Mouse (Mus musculus): Measurements from ENCODE around the gene Chchd2. TPM values are rescaled to one million over a fixed set of nuclear protein-coding genes. Genes with fewer than 3 reads are reported as not detected.

The Chchd2 gene
- polyA plus RNA-seq (2015; fragmentation: Nextera tagmentation; extraction: Ambion mirVana), result 800 and 813 TPM in 2 replicates

DNA sequence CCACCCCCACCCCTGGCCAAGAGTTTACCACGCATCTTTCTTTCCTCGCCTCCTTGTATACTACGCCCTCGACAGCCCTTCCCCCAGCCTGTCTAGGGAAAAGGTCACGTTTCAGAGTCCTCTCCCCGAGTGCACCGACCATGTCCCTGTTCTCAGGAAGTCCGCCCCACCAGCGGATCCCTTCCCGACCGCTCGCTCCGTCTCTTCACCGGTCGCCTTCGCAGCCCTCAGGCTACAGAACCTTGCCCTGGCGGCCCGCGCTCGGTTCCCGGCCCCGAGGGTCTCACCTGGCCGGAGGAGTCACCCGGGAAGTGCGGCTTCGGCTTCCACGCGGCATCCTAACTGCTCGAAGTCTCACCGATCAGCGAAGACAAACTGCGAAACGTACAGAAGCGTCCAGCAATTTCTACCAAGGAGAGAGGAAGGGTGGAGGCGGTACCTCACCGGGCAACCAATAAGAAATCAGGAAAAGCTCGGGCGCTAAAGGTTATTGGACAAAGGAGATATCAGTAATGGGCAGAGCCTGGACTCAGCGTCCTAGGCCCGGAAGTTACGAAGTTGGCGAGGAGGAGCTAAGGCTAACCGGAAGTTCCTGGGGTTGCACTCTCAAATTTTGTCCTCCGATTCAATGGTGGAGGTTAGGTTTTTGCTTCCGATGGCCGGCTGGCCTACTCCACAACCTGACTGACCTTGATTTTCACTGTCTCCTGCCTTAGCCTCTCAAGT lies at the start of gene Chchd2:
Gene Chchd2 (minus strand): TSS at position 560 of the 726 bp plus-strand sequence.
- H3K27me3 ChIP-seq (ENCODE audit: control insufficient read depth, insufficient read depth, low read length), result no peaks in the 10 kb centered on the region

DNA sequence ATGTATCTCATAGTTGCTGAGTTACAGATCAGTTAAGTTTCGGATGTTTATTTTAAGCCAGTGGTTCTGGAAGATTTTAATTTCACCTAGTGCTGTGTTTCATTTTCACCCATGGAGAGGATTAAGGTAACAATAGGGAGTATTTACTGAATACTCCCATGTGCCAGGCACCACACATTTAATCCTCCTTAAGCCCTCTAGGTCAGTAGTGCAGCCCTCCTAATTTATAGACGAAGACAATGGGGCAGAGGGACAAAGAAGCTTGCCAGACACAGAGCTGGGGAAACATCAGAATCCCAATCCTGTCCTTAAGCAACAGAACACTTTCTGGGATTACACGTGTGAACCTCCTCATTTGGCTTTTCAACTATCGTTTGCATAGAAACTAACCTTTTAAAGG lies 49.7 kb upstream of the Chchd2 start:
- Histone ChIP-seq H3K27me3 (ENCODE audit: control insufficient read depth, insufficient read depth, low read length) (no peaks in the 10 kb centered on the region), H3K9ac (ENCODE audit: low read length) (no peak overlapping the region), H3K27ac (ENCODE audit: low read length) (no peak overlapping the region), H3K36me3 (ENCODE audit: control insufficient read depth, insufficient read depth, low read length) (no peaks in the 10 kb centered on the region), H3K9me3 (replicated peaks; ENCODE audit: control insufficient read depth, low read length) (no peaks in the 10 kb centered on the region), H3K4me3 (replicated peaks; ENCODE audit: low read length) (no peak overlapping the region), H3K4me1 (ENCODE audit: control insufficient read depth, insufficient read depth, low read length) (no peaks in the 10 kb centered on the region), H3K4me2 (ENCODE audit: low read depth, low read length) (no peak overlapping the region)
- 54% methylated on average over 4 of the region's 4 CpGs for WGBS
- ATAC-seq (ENCODE audit: insufficient read depth, low FRiP score), result no peak

More for the DNA sequence above, at the start of gene Chchd2:
- Histone ChIP-seq H3K9ac (ENCODE audit: low read length) (peak within 1 kb of the TSS; percentile 87), H3K4me3 (replicated peaks; ENCODE audit: low read length) (peak within 1 kb of the TSS; percentile 85), H3K4me1 (ENCODE audit: control insufficient read depth, insufficient read depth, low read length) (peaks cover 9% of the 10 kb centered on the region; the same call in 1 of the 2 replicates), H3K9me3 (replicated peaks; ENCODE audit: control insufficient read depth, low read length) (no peaks in the 10 kb centered on the region), H3K36me3 (ENCODE audit: control insufficient read depth, insufficient read depth, low read length) (peaks cover 9% of the 10 kb centered on the region; the same call in 1 of the 2 replicates), H3K27ac (ENCODE audit: low read length) (peak within 1 kb of the TSS; percentile 97), H3K4me2 (ENCODE audit: low read depth, low read length) (peak within 1 kb of the TSS; percentile 92)
- peak; percentile 100 for ATAC-seq (ENCODE audit: insufficient read depth, low FRiP score)
- under 1% methylated on average over 46 of the region's 46 CpGs for WGBS

DNA sequence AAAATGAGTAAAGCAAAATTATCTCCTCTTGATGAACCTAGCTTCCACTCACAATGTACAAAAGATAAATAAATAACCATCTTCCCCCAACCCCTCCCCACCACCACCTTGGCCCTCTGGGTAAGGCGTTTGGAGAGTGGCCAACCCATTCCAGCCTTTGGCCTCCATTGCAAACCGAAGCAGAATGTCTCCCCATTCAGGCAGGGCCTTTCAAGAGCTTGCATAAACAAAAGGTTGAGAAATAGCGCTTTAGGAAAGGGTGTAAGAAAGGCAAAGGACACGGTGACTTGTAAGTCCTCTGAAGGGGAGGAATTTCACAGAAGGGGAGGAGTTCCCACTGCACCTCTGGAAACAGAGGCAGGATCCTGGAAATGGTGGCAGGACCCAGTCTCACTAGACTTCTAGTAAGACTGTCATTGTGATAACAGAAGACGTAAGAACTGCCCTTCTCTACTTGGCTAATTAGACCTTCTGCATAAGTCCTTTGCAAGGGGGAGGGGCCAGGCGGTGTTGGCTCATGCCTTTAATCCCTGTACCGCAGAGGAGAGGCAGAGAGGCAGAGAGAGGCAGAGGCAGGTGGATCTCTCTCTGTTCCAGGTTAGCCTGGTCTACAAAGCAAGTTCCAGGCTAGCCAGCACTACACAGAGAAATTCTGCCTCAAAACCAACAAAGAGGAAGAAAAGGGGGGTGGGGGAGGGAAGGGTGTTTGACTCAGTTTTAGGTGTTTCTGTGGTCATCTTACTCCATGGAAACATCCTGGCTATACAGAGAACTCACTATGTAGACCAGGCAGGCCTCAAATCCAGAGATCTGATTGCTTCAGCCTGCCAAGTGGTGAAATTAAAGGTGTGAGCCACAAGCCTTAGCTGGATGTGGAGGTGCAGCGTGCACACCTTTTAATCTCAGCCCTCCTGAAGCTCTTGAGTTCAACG lies 42.9 kb upstream of the Chchd2 start:
- no peaks in the 10 kb centered on the region for H3K4me1 ChIP-seq (ENCODE audit: control insufficient read depth, insufficient read depth, low read length)
- no peaks in the 10 kb centered on the region for H3K27me3 ChIP-seq (ENCODE audit: control insufficient read depth, insufficient read depth, low read length)
- no peaks in the 10 kb centered on the region for H3K36me3 ChIP-seq (ENCODE audit: control insufficient read depth, insufficient read depth, low read length)
- H3K4me2 ChIP-seq (ENCODE audit: low read depth, low read length), result no peak overlapping the region
- no peaks in the 10 kb centered on the region for H3K9me3 ChIP-seq (replicated peaks; ENCODE audit: control insufficient read depth, low read length)
- H3K9ac ChIP-seq (ENCODE audit: low read length), result no peak overlapping the region
- 34% methylated on average over 9 of the region's 9 CpGs for WGBS
- no peak overlapping the region for H3K27ac ChIP-seq (ENCODE audit: low read length)
- H3K4me3 ChIP-seq (replicated peaks; ENCODE audit: low read length), result no peak overlapping the region
- ATAC-seq (ENCODE audit: insufficient read depth, low FRiP score), result no peak

DNA sequence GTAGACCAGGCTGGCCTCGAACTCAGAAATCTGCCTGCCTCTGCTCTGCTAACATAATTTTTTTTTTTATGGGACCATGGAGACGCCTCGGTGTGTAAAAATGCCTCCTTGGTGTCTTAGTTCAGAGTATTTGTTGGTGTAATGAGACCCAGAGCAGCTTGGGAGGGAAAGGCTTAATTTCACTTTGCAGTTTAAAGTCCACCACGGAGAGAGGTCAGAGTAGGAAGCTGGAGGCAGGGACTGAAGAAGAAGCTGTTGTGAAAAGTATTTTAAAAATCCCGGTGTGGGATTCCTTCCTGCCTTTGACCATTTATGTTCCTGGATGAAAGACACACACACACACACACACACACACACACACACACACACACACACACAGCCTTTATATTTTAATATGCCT lies 38.7 kb upstream of the Chchd2 start:
- no peaks in the 10 kb centered on the region for H3K27me3 ChIP-seq (ENCODE audit: control insufficient read depth, insufficient read depth, low read length)
- no peak overlapping the region for H3K4me2 ChIP-seq (ENCODE audit: low read depth, low read length)
- no peaks in the 10 kb centered on the region for H3K36me3 ChIP-seq (ENCODE audit: control insufficient read depth, insufficient read depth, low read length)
- no peaks in the 10 kb centered on the region for H3K4me1 ChIP-seq (ENCODE audit: control insufficient read depth, insufficient read depth, low read length)
- H3K4me3 ChIP-seq (replicated peaks; ENCODE audit: low read length), result no peak overlapping the region
- no peak for ATAC-seq (ENCODE audit: insufficient read depth, low FRiP score)
- no peak overlapping the region for H3K9ac ChIP-seq (ENCODE audit: low read length)
- 70% methylated on average over 5 of the region's 5 CpGs for WGBS
- no peaks in the 10 kb centered on the region for H3K9me3 ChIP-seq (replicated peaks; ENCODE audit: control insufficient read depth, low read length)
- no peak overlapping the region for H3K27ac ChIP-seq (ENCODE audit: low read length)

DNA sequence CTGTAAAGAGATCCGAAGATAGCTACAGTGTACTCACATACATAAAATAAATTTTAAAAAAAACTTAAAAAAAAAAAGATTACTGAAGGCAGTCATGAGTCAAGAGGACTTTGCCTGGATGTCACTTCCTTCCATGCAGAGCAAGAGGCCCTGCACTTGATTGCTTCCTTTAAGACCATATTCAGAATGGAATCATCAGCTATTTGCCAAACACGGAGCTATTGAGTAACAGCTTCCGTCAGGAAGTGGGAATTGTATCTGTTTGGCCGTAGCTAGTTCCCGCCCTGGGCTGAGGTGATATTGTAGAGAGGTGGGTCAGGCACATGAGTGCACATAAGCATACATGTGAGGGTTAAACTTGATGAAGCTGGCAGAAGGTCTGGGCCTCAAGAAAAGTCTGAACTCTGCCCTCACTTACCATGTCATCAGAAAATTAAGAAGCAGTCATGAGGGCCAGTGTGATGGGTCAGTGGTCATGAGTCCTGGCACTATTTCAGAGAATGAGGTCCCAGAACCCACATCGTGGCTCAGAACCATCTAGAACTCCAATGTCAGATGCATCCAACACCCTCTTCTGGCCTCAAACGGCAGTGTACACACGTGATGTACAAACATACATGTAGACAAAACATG lies 37.7 kb upstream of the Chchd2 start:
- H3K4me1 ChIP-seq (ENCODE audit: control insufficient read depth, insufficient read depth, low read length), result no peaks in the 10 kb centered on the region
- whole genome bisulfite sequencing, result 81% methylated on average over 8 of the region's 8 CpGs
- H3K4me2 ChIP-seq (ENCODE audit: low read depth, low read length), result no peak overlapping the region
- H3K27ac ChIP-seq (ENCODE audit: low read length), result no peak overlapping the region
- no peaks in the 10 kb centered on the region for H3K27me3 ChIP-seq (ENCODE audit: control insufficient read depth, insufficient read depth, low read length)
- no peak for ATAC-seq (ENCODE audit: insufficient read depth, low FRiP score)
- H3K36me3 ChIP-seq (ENCODE audit: control insufficient read depth, insufficient read depth, low read length), result no peaks in the 10 kb centered on the region
- no peak overlapping the region for H3K9ac ChIP-seq (ENCODE audit: low read length)
- no peak overlapping the region for H3K4me3 ChIP-seq (replicated peaks; ENCODE audit: low read length)
- no peaks in the 10 kb centered on the region for H3K9me3 ChIP-seq (replicated peaks; ENCODE audit: control insufficient read depth, low read length)

DNA sequence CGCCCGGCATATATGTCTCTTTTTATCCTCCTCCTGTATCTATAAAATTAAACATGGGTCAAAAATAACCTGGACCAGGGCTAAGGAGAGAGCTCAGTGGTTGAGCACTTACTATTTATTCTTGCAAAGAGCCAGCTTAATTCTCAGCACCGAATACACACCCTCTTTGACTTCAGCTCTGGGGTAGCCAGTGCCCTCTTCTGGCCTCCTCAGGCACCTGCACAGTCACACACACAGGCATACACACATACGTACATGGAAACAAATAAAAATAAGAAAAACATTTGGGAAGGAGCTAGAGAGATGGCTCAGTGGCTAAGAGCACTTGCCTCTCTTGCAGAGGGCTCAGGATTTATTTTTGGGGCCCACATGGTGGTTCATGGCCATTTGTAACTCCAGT lies 34.7 kb upstream of the Chchd2 start:
- 93% methylated on average over 4 of the region's 4 CpGs for WGBS
- Histone ChIP-seq H3K4me2 (ENCODE audit: low read depth, low read length) (no peak overlapping the region), H3K9me3 (replicated peaks; ENCODE audit: control insufficient read depth, low read length) (no peaks in the 10 kb centered on the region), H3K4me3 (replicated peaks; ENCODE audit: low read length) (no peak overlapping the region), H3K36me3 (ENCODE audit: control insufficient read depth, insufficient read depth, low read length) (no peaks in the 10 kb centered on the region), H3K27me3 (ENCODE audit: control insufficient read depth, insufficient read depth, low read length) (no peaks in the 10 kb centered on the region), H3K4me1 (ENCODE audit: control insufficient read depth, insufficient read depth, low read length) (no peaks in the 10 kb centered on the region), H3K9ac (ENCODE audit: low read length) (no peak overlapping the region), H3K27ac (ENCODE audit: low read length) (no peak overlapping the region)
- no peak for ATAC-seq (ENCODE audit: insufficient read depth, low FRiP score)

DNA sequence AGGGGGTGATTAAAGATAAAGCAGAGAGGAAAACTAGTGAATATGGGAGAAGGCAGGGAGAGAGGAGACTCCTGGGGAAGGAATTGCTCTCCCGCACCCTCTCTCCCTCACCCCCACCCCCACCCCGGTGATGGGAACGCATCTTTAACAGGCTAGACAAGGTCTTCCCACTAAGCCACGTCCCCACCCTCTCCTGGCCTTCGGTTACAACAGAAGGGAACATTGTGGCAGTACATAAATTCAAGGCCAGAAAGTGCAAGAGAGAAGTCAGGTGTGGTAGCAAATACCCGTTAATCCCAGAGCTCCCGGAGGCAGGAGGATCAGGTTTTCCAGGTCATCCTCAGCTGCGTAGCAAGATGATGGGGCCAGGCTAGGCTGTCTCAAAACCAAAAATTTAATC lies 32.0 kb upstream of the Chchd2 start:
- Histone ChIP-seq H3K9me3 (replicated peaks; ENCODE audit: control insufficient read depth, low read length) (no peaks in the 10 kb centered on the region), H3K4me2 (ENCODE audit: low read depth, low read length) (no peak overlapping the region), H3K4me3 (replicated peaks; ENCODE audit: low read length) (no peak overlapping the region), H3K27ac (ENCODE audit: low read length) (no peak overlapping the region), H3K4me1 (ENCODE audit: control insufficient read depth, insufficient read depth, low read length) (no peaks in the 10 kb centered on the region), H3K9ac (ENCODE audit: low read length) (no peak overlapping the region), H3K27me3 (ENCODE audit: control insufficient read depth, insufficient read depth, low read length) (no peaks in the 10 kb centered on the region), H3K36me3 (ENCODE audit: control insufficient read depth, insufficient read depth, low read length) (no peaks in the 10 kb centered on the region)
- WGBS, result 55% methylated on average over 8 of the region's 8 CpGs
- no peak for ATAC-seq (ENCODE audit: insufficient read depth, low FRiP score)

DNA sequence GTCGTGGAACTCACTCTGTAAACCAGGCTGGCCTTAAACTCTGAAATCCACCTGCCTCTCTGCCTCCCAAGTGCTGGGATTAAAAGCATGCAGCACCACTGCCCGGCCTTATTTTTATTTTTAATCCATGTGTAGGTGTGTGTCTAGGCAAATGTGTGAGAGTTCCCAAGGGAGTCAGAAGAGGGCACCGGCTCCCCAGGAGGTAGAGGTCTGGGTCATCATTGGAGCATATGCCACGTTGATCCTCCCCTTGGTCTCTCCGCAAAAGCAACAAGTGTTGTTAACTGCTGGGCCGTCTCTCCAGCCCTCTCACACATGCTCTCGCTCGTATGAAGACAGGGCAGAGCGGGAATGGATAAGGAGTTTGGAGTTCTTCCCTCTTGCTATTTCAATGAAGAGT lies 31.5 kb upstream of the Chchd2 start:
- Histone ChIP-seq H3K36me3 (ENCODE audit: control insufficient read depth, insufficient read depth, low read length) (no peaks in the 10 kb centered on the region), H3K27ac (ENCODE audit: low read length) (no peak overlapping the region), H3K4me3 (replicated peaks; ENCODE audit: low read length) (no peak overlapping the region), H3K9ac (ENCODE audit: low read length) (no peak overlapping the region), H3K4me2 (ENCODE audit: low read depth, low read length) (no peak overlapping the region), H3K27me3 (ENCODE audit: control insufficient read depth, insufficient read depth, low read length) (no peaks in the 10 kb centered on the region), H3K9me3 (replicated peaks; ENCODE audit: control insufficient read depth, low read length) (no peaks in the 10 kb centered on the region), H3K4me1 (ENCODE audit: control insufficient read depth, insufficient read depth, low read length) (no peaks in the 10 kb centered on the region)
- no peak for ATAC-seq (ENCODE audit: insufficient read depth, low FRiP score)
- 79% methylated on average over 9 of the region's 9 CpGs for WGBS
